Mouse (Mus musculus) ES-CJ7 (cell line): Measurements from ENCODE around the gene Arid3c.

Source experiments
- DNase-seq: peaks from one replicate; pipeline ENCODE4 v3.0.0; 2011; ENCODE audit warnings: low read depth, low spot score

Gene Arid3c

DNA sequence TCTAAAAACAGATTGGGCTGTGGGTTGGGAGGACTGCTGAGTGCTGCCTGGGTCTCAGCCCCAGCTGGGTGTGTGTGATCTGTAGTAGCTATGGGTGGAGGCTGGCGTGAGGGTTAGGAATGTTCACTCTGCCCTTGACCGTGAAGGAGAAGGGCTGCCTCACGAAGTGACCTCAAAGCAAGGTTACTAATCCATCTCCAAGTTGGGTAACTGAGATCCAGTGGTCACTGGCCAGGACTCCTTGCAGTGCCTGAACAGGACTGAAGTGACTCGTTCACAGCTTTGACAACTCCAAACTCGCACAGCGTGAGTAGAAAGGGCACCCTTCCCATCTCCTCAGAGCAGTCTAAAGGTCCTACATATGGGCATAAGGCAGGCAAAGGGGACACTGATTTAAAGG, 52.1 kb downstream of the Arid3c start:
- no peak for DNase-seq

GRCm38 (mm10) chr4:41677006-41677629, 53.8 kb downstream of the Arid3c start:
- no peak for DNase-seq

GRCm38 (mm10) chr4:41676248-41677005, 54.5 kb downstream of the Arid3c start:
- no peak for DNase-seq
